Mouse (Mus musculus): ENCODE data around the gene Farp1. TPM values are rescaled to one million over a fixed set of nuclear protein-coding genes. Genes with fewer than 3 reads are reported as not detected.
"Not testable (repeated sequence)": the region's sequence is repeated elsewhere in the genome, so short reads cannot be mapped to it uniquely, and the experiment has no call there.

Farp1 gene
- 1 to 10 TPM; 7.1 to 8.7 TPM for total RNA-seq (2021)
- long read RNA-seq, experiment 1, full-length matches to known transcripts = 2 of 11 reads
- long read RNA-seq, experiment 1, partial matches to known transcripts = 3 of 11 reads
- long read RNA-seq, experiment 1, other reads (novel, unspliced or antisense) = 6 of 11 reads
- long read RNA-seq, experiment 2, full-length matches to known transcripts = 1 of 4 reads
- long read RNA-seq, experiment 2, partial matches to known transcripts = 2 of 4 reads
- long read RNA-seq, experiment 2, other reads (novel, unspliced or antisense) = 1 of 4 reads

- peak; percentile 83 to 84 for DNase-seq
Observed at GRCm38 (mm10) chr14:121034973-121035662, at the start of gene Farp1. Gene Farp1 (plus strand): TSS chr14:121035200.

GRCm38 (mm10) chr14:120989126-120989525, 45.9 kb upstream of the Farp1 start:
- DNase-seq = no peak

- DNase-seq = no peak
Observed at GRCm38 (mm10) chr14:120997686-120998085, 37.3 kb upstream of the Farp1 start.

GRCm38 (mm10) chr14:121000561-121001340, 34.2 kb upstream of the Farp1 start:
- no peak for DNase-seq

GRCm38 (mm10) chr14:121005621-121006020, 29.4 kb upstream of the Farp1 start:
- peak; percentile 6 to 7 for DNase-seq

GRCm38 (mm10) chr14:121006021-121006420, 29.0 kb upstream of the Farp1 start:
- peak; percentile 15 to 33 for DNase-seq

GRCm38 (mm10) chr14:121015114-121015690, 19.8 kb upstream of the Farp1 start:
- DNase-seq = no peak

GRCm38 (mm10) chr14:121022403-121022802, 12.6 kb upstream of the Farp1 start:
- no peak for DNase-seq

GRCm38 (mm10) chr14:121025381-121025780, 9.6 kb upstream of the Farp1 start:
- DNase-seq = no peak

GRCm38 (mm10) chr14:121031396-121031795, 3.6 kb upstream of the Farp1 start:
- no peak for DNase-seq

- peak; percentile 58 to 62 for DNase-seq
Observed at GRCm38 (mm10) chr14:121034525-121034924, 475 bp upstream of the Farp1 start.

- peak; percentile 62 to 68 for DNase-seq
Observed at GRCm38 (mm10) chr14:121035663-121036473, 868 bp downstream of the Farp1 start.

- peak in 1 of 2 experiments; percentile 48 for DNase-seq
Observed at GRCm38 (mm10) chr14:121036612-121037221, 1.7 kb downstream of the Farp1 start.

GRCm38 (mm10) chr14:121037276-121037675, 2.3 kb downstream of the Farp1 start:
- peak; percentile 16 to 25 for DNase-seq

- DNase-seq = no peak
Observed at GRCm38 (mm10) chr14:121038676-121039075, 3.7 kb downstream of the Farp1 start.

- DNase-seq = no peak
Observed at GRCm38 (mm10) chr14:121044145-121044544, 9.1 kb downstream of the Farp1 start.

- DNase-seq = no peak
Observed at GRCm38 (mm10) chr14:121046313-121046961, 11.4 kb downstream of the Farp1 start.

GRCm38 (mm10) chr14:121047780-121048179, 12.8 kb downstream of the Farp1 start:
- DNase-seq = peak in 1 of 2 experiments; percentile 17

GRCm38 (mm10) chr14:121051002-121051401, 16.0 kb downstream of the Farp1 start:
- not testable (repeated sequence) for DNase-seq

GRCm38 (mm10) chr14:121053020-121053518, 18.1 kb downstream of the Farp1 start:
- DNase-seq = peak; percentile 47 to 70
